Mouse (Mus musculus): ENCODE data around the gene Crispld2.

The Crispld2 gene

GRCm38 (mm10) chr8:120067936-120068668, 75.9 kb downstream of the Crispld2 start:
- no peak for DNase-seq (ENCODE audit: low read depth, low spot score)

GRCm38 (mm10) chr8:120071684-120072083, 79.4 kb downstream of the Crispld2 start:
- peak; percentile 54 for DNase-seq (ENCODE audit: low read depth, low spot score)

- DNase-seq (ENCODE audit: low read depth, low spot score) = no peak
Measured at GRCm38 (mm10) chr8:120072259-120072658, 80.0 kb downstream of the Crispld2 start.

- DNase-seq (ENCODE audit: low read depth, low spot score) = no peak
Measured at GRCm38 (mm10) chr8:120072827-120073226, 80.6 kb downstream of the Crispld2 start.

- no peak for DNase-seq (ENCODE audit: low read depth, low spot score)
Measured at GRCm38 (mm10) chr8:120074516-120074915, 82.3 kb downstream of the Crispld2 start.

GRCm38 (mm10) chr8:120075347-120075746, 83.1 kb downstream of the Crispld2 start:
- no peak for DNase-seq (ENCODE audit: low read depth, low spot score)

GRCm38 (mm10) chr8:120078080-120078479, 85.8 kb downstream of the Crispld2 start:
- peak; percentile 33 for DNase-seq (ENCODE audit: low read depth, low spot score)

- DNase-seq (ENCODE audit: low read depth, low spot score) = no peak
Measured at GRCm38 (mm10) chr8:120079361-120079760, 87.1 kb downstream of the Crispld2 start.

GRCm38 (mm10) chr8:120083261-120083660, 91.0 kb downstream of the Crispld2 start:
- DNase-seq (ENCODE audit: low read depth, low spot score) = no peak

GRCm38 (mm10) chr8:120084783-120085182, 92.5 kb downstream of the Crispld2 start:
- DNase-seq (ENCODE audit: low read depth, low spot score) = no peak

- no peak for DNase-seq (ENCODE audit: low read depth, low spot score)
Measured at GRCm38 (mm10) chr8:120089511-120089910, 97.3 kb downstream of the Crispld2 start.

GRCm38 (mm10) chr8:120091032-120091431, 98.8 kb downstream of the Crispld2 start:
- DNase-seq (ENCODE audit: low read depth, low spot score) = no peak

GRCm38 (mm10) chr8:120093103-120093502, 100.9 kb downstream of the Crispld2 start:
- DNase-seq (ENCODE audit: low read depth, low spot score) = no peak

GRCm38 (mm10) chr8:120094801-120095200, 102.6 kb downstream of the Crispld2 start:
- no peak for DNase-seq (ENCODE audit: low read depth, low spot score)

GRCm38 (mm10) chr8:120096486-120096885, 104.2 kb downstream of the Crispld2 start:
- no peak for DNase-seq (ENCODE audit: low read depth, low spot score)

- DNase-seq (ENCODE audit: low read depth, low spot score) = peak; percentile 13
Measured at GRCm38 (mm10) chr8:120100388-120101067, 108.3 kb downstream of the Crispld2 start.

GRCm38 (mm10) chr8:120101068-120101972, 109.1 kb downstream of the Crispld2 start, which contains the start of gene Zdhhc7:
Zdhhc7 (minus strand) TSS chr8:120101482.
- DNase-seq (ENCODE audit: low read depth, low spot score) = peak; percentile 50

All from c-Kit-negative CD71-positive TER-119-positive erythroid progenitor cells, embryonic 14.5 days (primary cell).